Mouse (Mus musculus) cortical plate, adult 2 months (tissue): ENCODE measurements around the gene Dgkh.

Source experiments
- CTCF ChIP-seq: fragments of 200-500 bp; IDR thresholded peaks from 2 replicates; pipeline ENCODE4 v1.5.1; 2011; ENCODE audit warnings: mild to moderate bottlenecking, control low read depth, low read length; ENCODE audit not compliant: insufficient read depth; ENCODE audit errors: extremely low read depth
- POLR2A ChIP-seq: fragments of 200-500 bp; IDR thresholded peaks from 2 replicates; pipeline ENCODE4 v1.6.1; 2011; ENCODE audit warnings: mild to moderate bottlenecking, low read length, control low read depth; ENCODE audit not compliant: insufficient read depth; ENCODE audit errors: extremely low read depth

DNA sequence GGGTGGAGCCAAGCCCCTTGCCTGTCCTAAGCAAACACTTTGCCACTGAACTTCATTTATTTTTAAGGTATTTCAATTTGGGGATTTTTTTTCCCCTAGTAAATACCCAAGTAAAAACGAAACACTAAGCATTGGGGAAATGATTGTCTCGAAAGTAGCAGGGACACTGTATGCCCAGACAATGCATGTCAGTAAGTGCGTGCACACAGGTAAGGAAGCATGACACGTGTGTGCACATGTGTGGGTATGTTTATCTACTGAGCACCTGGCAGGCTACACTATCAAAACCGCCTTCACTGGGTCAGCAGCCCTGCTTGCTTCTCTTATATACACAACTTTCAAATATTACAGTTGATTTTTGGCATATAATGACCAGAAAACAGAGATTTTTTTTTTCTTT, 164.2 kb downstream of the Dgkh start:
- no peak for TF ChIP-seq CTCF
- no peak for TF ChIP-seq POLR2A
